Mouse (Mus musculus): ENCODE measurements around the gene Vmn2r40.
"Not testable (repeated sequence)": the region's sequence is repeated elsewhere in the genome, so short reads cannot be mapped to it uniquely, and the experiment has no call there.

The Vmn2r40 gene

DNA sequence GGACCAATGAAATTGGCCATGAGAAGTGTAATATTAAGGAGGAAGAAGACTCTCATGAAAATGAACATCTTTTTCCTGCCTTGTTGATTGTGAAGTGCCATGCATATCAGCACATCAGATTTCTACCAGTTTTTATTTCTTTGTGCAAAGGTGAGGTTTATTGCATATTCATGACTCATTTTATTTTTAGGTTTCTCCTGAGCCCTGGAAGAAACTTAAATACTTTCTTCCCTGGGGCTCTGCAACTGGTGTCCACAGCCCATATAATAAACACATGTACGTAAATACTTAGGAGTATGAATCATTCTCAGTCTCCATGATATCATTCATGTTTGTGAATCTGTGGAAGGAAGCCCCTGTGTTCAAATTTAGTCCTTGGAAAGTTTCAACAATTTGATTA is at the start of gene Vmn2r40:
Gene Vmn2r40, minus strand, starts transcription at position 101 of the 400 bp plus-strand sequence.
- in situ Hi-C loops (cut with MboI): not testable (repeated sequence)

All from mature B cell (primary cell).